Mouse (Mus musculus) adrenal gland, postnatal 36 days (tissue): Measurements from ENCODE around the gene Unc45a. TPM values are rescaled to one million over a fixed set of nuclear protein-coding genes. Genes with fewer than 3 reads are reported as not detected.

ENCODE experiments used
- DNase-seq, 2 experiments: peaks; one replicate each; pipeline ENCODE4 v3.0.0; 2021; ENCODE audit warnings: mixed read lengths in 1 of 2
- total RNA-seq, 2 experiments: library from RNA; stranded (reverse); gene quantifications; 2 replicates each; pipeline ENCODE4 v1.2.3; 2021

The Unc45a gene
- total RNA-seq, 2 experiments from 2014 or later, result 55.0 to 74.8 TPM

DNA sequence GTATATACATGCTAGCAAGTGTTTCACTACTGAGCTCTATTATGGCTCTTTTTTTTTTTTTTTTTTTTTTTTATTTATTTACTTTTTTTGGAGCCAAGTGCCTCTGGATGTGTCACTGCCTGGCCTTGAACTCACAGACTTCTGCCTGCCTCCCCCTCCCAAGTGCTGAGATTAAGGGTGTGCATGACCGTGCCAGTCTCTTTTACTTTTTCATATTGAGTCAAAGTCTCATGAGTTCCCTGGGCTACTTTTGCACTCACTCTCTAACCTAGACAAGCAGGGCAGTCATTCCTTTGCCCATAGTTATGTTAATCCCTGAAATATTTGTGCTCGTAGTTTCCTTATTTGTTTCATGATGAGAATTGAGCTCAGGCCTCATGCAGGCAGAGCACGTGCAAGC, 59.2 kb downstream of the Unc45a start:
- peak; percentile 49 to 50 for DNase-seq

DNA sequence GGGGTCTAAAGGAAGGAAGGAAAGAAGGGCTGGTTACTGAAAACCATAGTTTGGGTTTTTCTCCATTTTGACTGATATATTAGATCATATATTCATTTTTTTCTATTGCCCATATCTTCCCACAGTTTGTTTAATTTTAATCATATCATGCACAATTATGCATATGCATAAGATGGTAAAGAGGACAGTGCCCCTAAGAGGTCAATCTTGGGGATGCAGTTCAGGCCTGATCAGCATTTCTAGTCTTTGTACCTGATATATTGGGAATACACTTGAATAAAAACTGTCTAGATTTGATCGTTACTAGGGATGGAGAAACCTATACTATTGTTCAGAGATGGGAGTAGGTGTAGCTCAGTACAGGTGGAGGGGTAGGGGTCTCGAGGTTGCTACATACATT, 59.8 kb downstream of the Unc45a start:
- no peak for DNase-seq

DNA sequence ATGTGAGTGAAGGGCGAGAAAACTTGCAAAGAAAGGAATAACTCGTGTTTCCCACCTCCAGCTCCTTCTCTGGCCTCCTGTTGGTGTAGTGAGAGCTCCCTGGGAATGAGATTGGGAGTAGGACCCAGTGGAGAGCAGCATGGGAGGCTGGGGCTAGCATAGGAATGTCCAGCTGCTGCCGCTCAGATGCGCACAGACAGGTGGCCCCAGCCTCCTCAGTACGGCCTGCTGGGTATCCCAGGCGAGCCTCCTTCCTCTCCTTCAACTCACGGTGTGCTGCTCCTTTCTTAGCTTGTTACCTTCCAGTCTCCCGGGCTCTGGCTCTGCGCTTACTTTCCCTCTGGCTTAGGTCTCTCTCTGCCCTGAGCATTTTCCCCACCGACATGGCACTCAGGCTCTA, 60.8 kb downstream of the Unc45a start:
- no peak for DNase-seq

DNA sequence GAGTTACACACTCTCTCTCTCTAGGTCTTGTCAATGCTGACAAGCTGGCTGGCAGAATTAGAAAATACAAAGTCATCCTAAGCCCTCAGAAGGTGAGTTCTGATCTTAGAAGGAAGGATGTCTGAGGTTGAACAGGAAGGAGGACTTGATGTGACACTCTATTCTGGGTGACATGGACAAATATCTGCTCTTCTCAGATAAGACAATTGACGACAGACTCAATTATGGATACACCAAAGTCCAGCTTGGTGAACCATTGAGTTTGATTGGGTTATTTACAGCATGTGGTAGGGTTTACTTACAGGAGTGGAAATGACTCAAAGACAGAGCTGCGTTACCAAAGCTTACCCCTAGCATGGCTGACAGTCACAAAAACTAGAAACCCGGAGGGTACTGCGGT, 64.4 kb downstream of the Unc45a start:
- no peak for DNase-seq

Other genes with a start within 250 kb of the Unc45a start
- gene Idh2, start 225.6 kb downstream of the Unc45a start, total RNA-seq, result 100 to 1,000 TPM; 148 to 188 TPM
- 10 to 100 TPM; 47.3 to 57.2 TPM for gene Sema4b, start 154.2 kb downstream of the Unc45a start, total RNA-seq
- gene Cib1, start 108.2 kb downstream of the Unc45a start, total RNA-seq, result 10 to 100 TPM; 65.1 to 70.1 TPM
- 1 to 10 TPM; 3.8 to 3.9 TPM for gene Gdpgp1, start 108.1 kb downstream of the Unc45a start, total RNA-seq
- gene Ttll13, start 94.6 kb downstream of the Unc45a start, total RNA-seq, result under 1 TPM; 0.59 to 0.83 TPM
- 10 to 100 TPM; 43.1 to 58.6 TPM for gene Ngrn, start 79.8 kb downstream of the Unc45a start, total RNA-seq
- gene Vps33b, start 71.4 kb downstream of the Unc45a start, total RNA-seq, result 10 to 100 TPM; 19.1 to 31.5 TPM
- 10 to 100 TPM; 12.4 to 12.8 TPM for gene Prc1, start 46.6 kb downstream of the Unc45a start, total RNA-seq
- gene Rccd1, start 16.6 kb downstream of the Unc45a start, total RNA-seq, result 10 to 100 TPM in 1 of 2 experiments, 1 to 10 TPM in 1; 8.9 to 12.0 TPM
- gene Hddc3, start 2.1 kb upstream of the Unc45a start, total RNA-seq, result 10 to 100 TPM; 30.0 to 40.7 TPM
- gene Man2a2, start 30.4 kb upstream of the Unc45a start, total RNA-seq, result 10 to 100 TPM; 81.4 to 94.8 TPM
- 10 to 100 TPM in 1 of 2 experiments, 1 to 10 TPM in 1; 7.5 to 11.4 TPM for gene Fes, start 46.9 kb upstream of the Unc45a start, total RNA-seq
- 100 to 1,000 TPM; 155 to 170 TPM for gene Furin, start 64.4 kb upstream of the Unc45a start, total RNA-seq
- gene Blm, start 194.1 kb upstream of the Unc45a start, total RNA-seq, result 1 to 10 TPM; 3.4 to 3.9 TPM